Mouse (Mus musculus): ENCODE measurements around the gene Zfp385b. TPM values are rescaled to one million over a fixed set of nuclear protein-coding genes. Genes with fewer than 3 reads are reported as not detected.

The Zfp385b gene
- total RNA-seq, 2 experiments from 2014 or later = 2.3 TPM; not detected in 1

Other genes with a start within 250 kb of the Zfp385b start
- gene Cwc22, start 126.7 kb upstream of the Zfp385b start, total RNA-seq (2014; fragmentation: Nextera tagmentation) = 54.6 and 59.3 TPM in 2 replicates
- 140 and 163 TPM in 2 replicates for gene Cwc22, start 126.7 kb upstream of the Zfp385b start, total RNA-seq (2017)